Mouse (Mus musculus): Measurements from ENCODE around the gene Trp53i11.

- TF ChIP-seq RCOR1 (IDR thresholded peaks at IDR 0.05; ENCODE audit: low read depth, low read length) = peak; percentile 78; the same call in 1 of the 2 replicates
- TF ChIP-seq CTCF (IDR thresholded peaks at IDR 0.05 in 2 of 3, conservative IDR thresholded peaks at IDR 0.05 in 1 of 3; ENCODE audit: control insufficient read depth in 1 of 3, insufficient read depth in 1 of 3, low read depth in 2 of 3, low read length in 3 of 3, poor library complexity in 1 of 3, severe bottlenecking in 1 of 3) = no peak
- TF ChIP-seq CHD2 (IDR thresholded peaks at IDR 0.05; ENCODE audit: low read length) = peak; percentile 41; the same call in 1 of the 2 replicates
- peak in 1 of 2 experiments; percentile 56; a peak in 2 of 4 replicates for TF ChIP-seq POLR2A (IDR thresholded peaks at IDR 0.05; ENCODE audit: control insufficient read depth in 1 of 2, insufficient read depth in 1 of 2, low read depth in 1 of 2, low read length in 2 of 2, poor library complexity in 1 of 2)
- TF ChIP-seq BHLHE40 (IDR thresholded peaks at IDR 0.05; ENCODE audit: borderline replicate concordance, low read depth, low read length) = no peak
- TF ChIP-seq KAT2A (conservative IDR thresholded peaks at IDR 0.05; ENCODE audit: low read depth, low read length) = peak; percentile 35; the same call in 1 of the 2 replicates
- 0 out of 2 replicates have a peak, but pooled peaks have one; percentile 24 for TF ChIP-seq ELF1 (IDR thresholded peaks at IDR 0.05; ENCODE audit: low read depth, low read length)
- 0 out of 2 replicates have a peak, but pooled peaks have one; percentile 52 for TF ChIP-seq MEF2A (IDR thresholded peaks at IDR 0.05; ENCODE audit: extremely low read depth, insufficient replicate concordance, low read depth, low read length, poor library complexity, severe bottlenecking)
- no peak for TF ChIP-seq UBTF (IDR thresholded peaks at IDR 0.05; ENCODE audit: borderline replicate concordance, insufficient read depth, low read depth, low read length)
Measured at GRCm38 (mm10) chr2:93161914-93162664, 25.3 kb upstream of the Trp53i11 start.
